Mouse (Mus musculus) neural tube, embryonic 13.5 days (tissue): ENCODE measurements around the gene Slco2b1. TPM values are rescaled to one million over a fixed set of nuclear protein-coding genes. Genes with fewer than 3 reads are reported as not detected.
"Not testable (repeated sequence)": the region's sequence is repeated elsewhere in the genome, so short reads cannot be mapped to it uniquely, and the experiment has no call there.

Experiments
- ATAC-seq: fragments of 200-750 bp; cut with Nextera tagmentation; 2 replicates; pipeline ENCODE4 v1.8.0; 2017; ENCODE audit warnings: low read depth, mild to moderate bottlenecking, moderate TSS enrichment, moderate library complexity
- H3K27ac ChIP-seq: fragments of 300-500 bp; sonication (generic); replicated peaks from 2 replicates; pipeline ENCODE4 v1.5.1; 2015; ENCODE audit warnings: moderate library complexity, mild to moderate bottlenecking, inconsistent platforms
- H3K27me3 ChIP-seq: fragments of 300-500 bp; sonication (generic); 2 replicates; pipeline ENCODE4 v1.6.1; 2015; ENCODE audit warnings: mild to moderate bottlenecking, inconsistent platforms
- H3K36me3 ChIP-seq: fragments of 300-500 bp; sonication (generic); 2 replicates; pipeline ENCODE4 v1.6.1; 2015; ENCODE audit warnings: mild to moderate bottlenecking, inconsistent platforms
- H3K4me1 ChIP-seq: fragments of 300-500 bp; sonication (generic); replicated peaks from 2 replicates; pipeline ENCODE4 v1.6.1; 2015; ENCODE audit warnings: inconsistent platforms
- H3K4me2 ChIP-seq: fragments of 300-500 bp; sonication (generic); 2 replicates; pipeline ENCODE4 v1.6.1; 2015; ENCODE audit warnings: inconsistent platforms, mild to moderate bottlenecking, moderate library complexity
- H3K4me3 ChIP-seq: fragments of 300-500 bp; sonication (generic); 2 replicates; pipeline ENCODE4 v1.5.1; 2015; ENCODE audit warnings: mild to moderate bottlenecking, inconsistent platforms
- H3K9ac ChIP-seq: fragments of 300-500 bp; sonication (generic); 2 replicates; pipeline ENCODE4 v1.6.1; 2015; ENCODE audit warnings: moderate library complexity, mild to moderate bottlenecking, inconsistent platforms
- H3K9me3 ChIP-seq: fragments of 300-500 bp; sonication (generic); 2 replicates; pipeline ENCODE4 v1.6.1; 2016; ENCODE audit warnings: inconsistent platforms
- WGBS: fragments of 180-500 bp; shearing (Covaris S2); methylation state at CpG from one replicate; pipeline ENCODE4 v1.1.7; 2015; 5-methylcytosine and 5-hydroxymethylcytosine counted together
- polyA plus RNA-seq: library from polyadenylated mRNA; unstranded; fragments of >200 nt; fragmentation: Nextera tagmentation; extraction: Ambion mirVana; gene quantifications from 2 replicates; pipeline ENCODE4 v1.2.1, GENCODE M21; 2015

The Slco2b1 gene
- polyA plus RNA-seq: 5.0 and 5.2 TPM in 2 replicates

- no peak within 1 kb of the TSS for H3K27ac ChIP-seq
- ATAC-seq: no peak
- no peak within 1 kb of the TSS for H3K4me3 ChIP-seq
- no peaks in the 10 kb centered on the region for H3K9me3 ChIP-seq
- no peak within 1 kb of the TSS for H3K9ac ChIP-seq
- H3K4me1 ChIP-seq: no peaks in the 10 kb centered on the region
- H3K4me2 ChIP-seq: no peak within 1 kb of the TSS
- H3K27me3 ChIP-seq: no peaks in the 10 kb centered on the region
- no peaks in the 10 kb centered on the region for H3K36me3 ChIP-seq
- WGBS: 81% methylated on average over 8 of the region's 8 CpGs
Measured at GRCm38 (mm10) chr7:99711166-99711565, at the start of gene Slco2b1. Gene Slco2b1 (minus strand): TSS chr7:99711340.

GRCm38 (mm10) chr7:99739276-99739675, 28.1 kb upstream of the Slco2b1 start:
- Histone ChIP-seq H3K27me3 (no peaks in the 10 kb centered on the region), H3K4me1 (no peaks in the 10 kb centered on the region), H3K4me3 (no peak overlapping the region), H3K27ac (no peak overlapping the region), H3K9ac (no peak overlapping the region), H3K9me3 (no peaks in the 10 kb centered on the region), H3K4me2 (no peak overlapping the region), H3K36me3 (no peaks in the 10 kb centered on the region)
- 64% methylated on average over 9 of the region's 9 CpGs for WGBS
- no peak for ATAC-seq

- H3K9ac ChIP-seq, ATAC-seq, H3K4me3 ChIP-seq, H3K9me3 ChIP-seq, H3K27me3 ChIP-seq, H3K36me3 ChIP-seq, H3K4me2 ChIP-seq, H3K4me1 ChIP-seq, H3K27ac ChIP-seq: not testable (repeated sequence)
- WGBS: 94% methylated on average over 9 of the region's 9 CpGs
Measured at GRCm38 (mm10) chr7:99735491-99735890, 24.4 kb upstream of the Slco2b1 start.

- Histone ChIP-seq H3K36me3 (no peaks in the 10 kb centered on the region), H3K9ac (no peak overlapping the region), H3K27me3 (no peaks in the 10 kb centered on the region), H3K4me2 (no peak overlapping the region), H3K4me3 (no peak overlapping the region), H3K27ac (no peak overlapping the region), H3K9me3 (no peaks in the 10 kb centered on the region), H3K4me1 (no peaks in the 10 kb centered on the region)
- 89% methylated on average over 2 of the region's 2 CpGs for WGBS
- no peak for ATAC-seq
Measured at GRCm38 (mm10) chr7:99734612-99735011, 23.5 kb upstream of the Slco2b1 start.

GRCm38 (mm10) chr7:99729973-99730372, 18.8 kb upstream of the Slco2b1 start, which contains the start of gene Olfr520:
Gene Olfr520 (plus strand): TSS chr7:99730273.
- H3K36me3 ChIP-seq: no peaks in the 10 kb centered on the region
- H3K9me3 ChIP-seq: peaks cover 9% of the 10 kb centered on the region
- 84% methylated on average over 2 of the region's 2 CpGs for WGBS
- no peak within 1 kb of the TSS for H3K4me2 ChIP-seq
- H3K4me1 ChIP-seq: no peaks in the 10 kb centered on the region
- H3K27me3 ChIP-seq: no peaks in the 10 kb centered on the region
- H3K4me3 ChIP-seq: no peak within 1 kb of the TSS
- H3K9ac ChIP-seq: no peak within 1 kb of the TSS
- no peak within 1 kb of the TSS for H3K27ac ChIP-seq
- ATAC-seq: no peak

GRCm38 (mm10) chr7:99716536-99716935, 5.4 kb upstream of the Slco2b1 start:
- no peak overlapping the region for H3K27ac ChIP-seq
- H3K36me3 ChIP-seq: no peaks in the 10 kb centered on the region
- no peaks in the 10 kb centered on the region for H3K9me3 ChIP-seq
- no peak overlapping the region for H3K4me3 ChIP-seq
- no peaks in the 10 kb centered on the region for H3K4me1 ChIP-seq
- H3K27me3 ChIP-seq: no peaks in the 10 kb centered on the region
- 83% methylated on average over 2 of the region's 2 CpGs for WGBS
- no peak overlapping the region for H3K9ac ChIP-seq
- no peak overlapping the region for H3K4me2 ChIP-seq
- no peak for ATAC-seq

- H3K9ac ChIP-seq: no peak overlapping the region
- 84% methylated on average over 4 of the region's 4 CpGs for WGBS
- no peaks in the 10 kb centered on the region for H3K36me3 ChIP-seq
- no peak overlapping the region for H3K27ac ChIP-seq
- no peak overlapping the region for H3K4me2 ChIP-seq
- H3K27me3 ChIP-seq: no peaks in the 10 kb centered on the region
- ATAC-seq: no peak
- no peak overlapping the region for H3K4me3 ChIP-seq
- no peaks in the 10 kb centered on the region for H3K9me3 ChIP-seq
- no peaks in the 10 kb centered on the region for H3K4me1 ChIP-seq
Measured at GRCm38 (mm10) chr7:99712431-99712830, 1.3 kb upstream of the Slco2b1 start.

- Histone ChIP-seq H3K27ac (no peak overlapping the region), H3K9ac (no peak overlapping the region), H3K27me3 (no peaks in the 10 kb centered on the region), H3K4me1 (no peaks in the 10 kb centered on the region), H3K36me3 (no peaks in the 10 kb centered on the region), H3K9me3 (no peaks in the 10 kb centered on the region), H3K4me3 (no peak overlapping the region), H3K4me2 (no peak overlapping the region)
- ATAC-seq: no peak
- 41% methylated on average over 1 of the region's 1 CpGs for WGBS
Measured at GRCm38 (mm10) chr7:99710476-99710875, 664 bp downstream of the Slco2b1 start.

- Histone ChIP-seq H3K4me3 (no peak overlapping the region), H3K4me2 (no peak overlapping the region), H3K9me3 (no peaks in the 10 kb centered on the region), H3K27me3 (no peaks in the 10 kb centered on the region), H3K4me1 (no peaks in the 10 kb centered on the region), H3K36me3 (no peaks in the 10 kb centered on the region), H3K27ac (no peak overlapping the region), H3K9ac (no peak overlapping the region)
- no peak for ATAC-seq
- 59% methylated on average over 7 of the region's 7 CpGs for WGBS
Measured at GRCm38 (mm10) chr7:99709992-99710391, 1.1 kb downstream of the Slco2b1 start.

GRCm38 (mm10) chr7:99708750-99709149, 2.4 kb downstream of the Slco2b1 start:
- WGBS: 76% methylated on average over 5 of the region's 5 CpGs
- Histone ChIP-seq H3K4me2 (no peak overlapping the region), H3K9me3 (no peaks in the 10 kb centered on the region), H3K4me3 (no peak overlapping the region), H3K36me3 (no peaks in the 10 kb centered on the region), H3K27me3 (no peaks in the 10 kb centered on the region), H3K4me1 (no peaks in the 10 kb centered on the region), H3K27ac (no peak overlapping the region), H3K9ac (no peak overlapping the region)
- no peak for ATAC-seq

GRCm38 (mm10) chr7:99708301-99708721, 2.8 kb downstream of the Slco2b1 start:
- Histone ChIP-seq H3K4me2 (no peak overlapping the region), H3K9me3 (no peaks in the 10 kb centered on the region), H3K4me3 (no peak overlapping the region), H3K27me3 (no peaks in the 10 kb centered on the region), H3K4me1 (no peaks in the 10 kb centered on the region), H3K36me3 (no peaks in the 10 kb centered on the region), H3K9ac (no peak overlapping the region), H3K27ac (no peak overlapping the region)
- no peak for ATAC-seq
- 64% methylated on average over 8 of the region's 8 CpGs for WGBS

- H3K9me3 ChIP-seq: no peaks in the 10 kb centered on the region
- no peaks in the 10 kb centered on the region for H3K36me3 ChIP-seq
- H3K4me1 ChIP-seq: no peaks in the 10 kb centered on the region
- no peaks in the 10 kb centered on the region for H3K27me3 ChIP-seq
- no peak overlapping the region for H3K9ac ChIP-seq
- peak overlapping the region; percentile 62; the same call in 1 of the 2 replicates for H3K27ac ChIP-seq
- H3K4me2 ChIP-seq: no peak overlapping the region
- no peak overlapping the region for H3K4me3 ChIP-seq
- no peak for ATAC-seq
- WGBS: 90% methylated on average over 6 of the region's 6 CpGs
Measured at GRCm38 (mm10) chr7:99707671-99708070, 3.5 kb downstream of the Slco2b1 start.

GRCm38 (mm10) chr7:99707038-99707595, 4.0 kb downstream of the Slco2b1 start:
- no peak overlapping the region for H3K4me2 ChIP-seq
- peak; percentile 40; the same call in 1 of the 2 replicates for ATAC-seq
- no peaks in the 10 kb centered on the region for H3K36me3 ChIP-seq
- no peaks in the 10 kb centered on the region for H3K27me3 ChIP-seq
- H3K4me1 ChIP-seq: no peaks in the 10 kb centered on the region
- 40% methylated on average over 4 of the region's 4 CpGs for WGBS
- peak overlapping the region; percentile 62 for H3K27ac ChIP-seq
- H3K4me3 ChIP-seq: no peak overlapping the region
- H3K9ac ChIP-seq: no peak overlapping the region
- no peaks in the 10 kb centered on the region for H3K9me3 ChIP-seq
